ENCODE assay signal across 19 mouse cellular contexts in the genomic region with DNA sequence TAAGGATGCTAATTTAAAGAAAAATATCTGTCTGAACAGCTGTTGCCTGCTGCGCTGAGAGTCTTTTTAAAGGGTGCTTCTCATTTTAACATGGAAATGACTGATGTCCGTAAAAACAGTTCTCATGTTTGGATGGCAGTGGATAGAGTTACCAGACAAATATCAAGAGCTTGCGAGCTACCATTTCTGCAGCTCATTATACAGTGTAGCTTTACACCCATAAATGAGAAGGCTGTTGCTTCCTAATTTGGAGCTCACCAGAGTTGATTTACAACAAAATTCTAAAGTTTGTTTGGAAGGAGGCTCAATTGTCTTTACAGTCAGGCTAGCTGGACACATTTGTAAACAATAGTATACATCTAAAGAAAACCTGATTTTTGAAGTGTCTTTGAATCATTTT. TPM values are rescaled to one million over a fixed set of nuclear protein-coding genes. Genes with fewer than 3 reads are reported as not detected.
"Had no signal": no experiment of that assay in that cellular context is flagged by ENCODE, and none has a peak within 500 bp of the region (broad histone marks: within the 10 kb centered on the region; RNA-seq: fewer than 3 reads in every experiment).

No protein-coding gene starts in this region.

- H3K9ac ChIP-seq: liver, embryonic 13.5 days; midbrain, embryonic 12.5 days had no signal

- DNase-seq: kidney, adult 2 months; kidney, postnatal 4 days; layer of hippocampus, postnatal 36 days; liver, embryonic 13.5 days; lung, adult 2 months; lung, postnatal 14 days; lung, postnatal 4 days; right cerebral cortex, postnatal 4 days; thymus, adult 2 months; thymus, postnatal 14 days; thymus, postnatal 4 days had no signal

- H3K36me3 ChIP-seq: liver, embryonic 13.5 days; midbrain, embryonic 12.5 days had no signal

- H3K4me3 ChIP-seq: left cerebral cortex, adult 2 months; liver, embryonic 13.5 days; midbrain, embryonic 12.5 days had no signal

- H3K9me3 ChIP-seq: liver, embryonic 13.5 days; midbrain, embryonic 12.5 days had no signal

- ATAC-seq: intestine, embryonic 16.5 days; midbrain, embryonic 16.5 days had no signal

- H3K27ac ChIP-seq: left cerebral cortex, adult 2 months; liver, embryonic 13.5 days; midbrain, embryonic 12.5 days; stomach, postnatal 0 days had no signal

- H3K4me2 ChIP-seq: liver, embryonic 13.5 days; midbrain, embryonic 12.5 days had no signal

- H3K4me1 ChIP-seq: liver, embryonic 13.5 days; midbrain, embryonic 12.5 days had no signal

- H3K27me3 ChIP-seq: liver, embryonic 13.5 days; midbrain, embryonic 12.5 days had no signal

RNA-seq across cellular contexts. Expression of a gene that starts 28.0 kb away (rescaled TPM):
- total RNA-seq: megakaryocyte progenitor cell, adult 5-6 weeks; megakaryocyte-erythroid progenitor cell, adult 5-6 weeks; monocyte, adult 5-6 weeks had no signal
